Mouse (Mus musculus) heart, embryonic 12.5 days (tissue): Measurements from ENCODE around the gene Tmem131. TPM values are rescaled to one million over a fixed set of nuclear protein-coding genes. Genes with fewer than 3 reads are reported as not detected.

ENCODE experiments used
- ATAC-seq: fragments of 200-750 bp; cut with Nextera tagmentation; 2 replicates; pipeline ENCODE4 v1.8.0; 2017; ENCODE audit warnings: moderate TSS enrichment, moderate library complexity; ENCODE audit not compliant: insufficient number of reproducible peaks, low FRiP score
- H3K27ac ChIP-seq: fragments of 300-500 bp; sonication (generic); 2 replicates; pipeline ENCODE4 v1.5.1; 2016; ENCODE audit warnings: mild to moderate bottlenecking, moderate library complexity; ENCODE audit not compliant: poor library complexity, severe bottlenecking
- H3K27me3 ChIP-seq: fragments of 300-500 bp; sonication (generic); replicated peaks from 2 replicates; pipeline ENCODE4 v1.6.1; 2016; ENCODE audit warnings: mild to moderate bottlenecking, moderate library complexity
- H3K36me3 ChIP-seq: fragments of 300-500 bp; sonication (generic); 2 replicates; pipeline ENCODE4 v1.6.1; 2016; ENCODE audit warnings: mild to moderate bottlenecking, moderate library complexity
- H3K4me1 ChIP-seq: fragments of 300-500 bp; sonication (generic); replicated peaks from 2 replicates; pipeline ENCODE4 v1.6.1; 2016; ENCODE audit warnings: mild to moderate bottlenecking
- H3K4me2 ChIP-seq: fragments of 300-500 bp; sonication (generic); 2 replicates; pipeline ENCODE4 v1.6.1; 2016; ENCODE audit warnings: mild to moderate bottlenecking, moderate library complexity
- H3K4me3 ChIP-seq: fragments of 300-500 bp; sonication (generic); 2 replicates; pipeline ENCODE4 v1.5.1; 2016; ENCODE audit warnings: mild to moderate bottlenecking
- H3K9ac ChIP-seq: fragments of 300-500 bp; sonication (generic); 2 replicates; pipeline ENCODE4 v1.6.1; 2016; ENCODE audit warnings: mild to moderate bottlenecking, moderate library complexity
- H3K9me3 ChIP-seq: fragments of 300-500 bp; sonication (generic); replicated peaks from 2 replicates; pipeline ENCODE4 v1.6.1; 2016; ENCODE audit warnings: mild to moderate bottlenecking, moderate library complexity
- WGBS: fragments of 180-500 bp; shearing (Covaris S2); methylation state at CpG from one replicate; pipeline ENCODE4 v1.1.7; 2016; 5-methylcytosine and 5-hydroxymethylcytosine counted together
- polyA plus RNA-seq: library from polyadenylated mRNA; unstranded; fragments of >200 nt; fragmentation: Nextera tagmentation; extraction: Ambion mirVana; gene quantifications from 2 replicates; pipeline ENCODE4 v1.2.1, GENCODE M21; 2016

Tmem131 gene
- polyA plus RNA-seq, 1 experiment from 2014 or later, result 12.4 TPM

DNA sequence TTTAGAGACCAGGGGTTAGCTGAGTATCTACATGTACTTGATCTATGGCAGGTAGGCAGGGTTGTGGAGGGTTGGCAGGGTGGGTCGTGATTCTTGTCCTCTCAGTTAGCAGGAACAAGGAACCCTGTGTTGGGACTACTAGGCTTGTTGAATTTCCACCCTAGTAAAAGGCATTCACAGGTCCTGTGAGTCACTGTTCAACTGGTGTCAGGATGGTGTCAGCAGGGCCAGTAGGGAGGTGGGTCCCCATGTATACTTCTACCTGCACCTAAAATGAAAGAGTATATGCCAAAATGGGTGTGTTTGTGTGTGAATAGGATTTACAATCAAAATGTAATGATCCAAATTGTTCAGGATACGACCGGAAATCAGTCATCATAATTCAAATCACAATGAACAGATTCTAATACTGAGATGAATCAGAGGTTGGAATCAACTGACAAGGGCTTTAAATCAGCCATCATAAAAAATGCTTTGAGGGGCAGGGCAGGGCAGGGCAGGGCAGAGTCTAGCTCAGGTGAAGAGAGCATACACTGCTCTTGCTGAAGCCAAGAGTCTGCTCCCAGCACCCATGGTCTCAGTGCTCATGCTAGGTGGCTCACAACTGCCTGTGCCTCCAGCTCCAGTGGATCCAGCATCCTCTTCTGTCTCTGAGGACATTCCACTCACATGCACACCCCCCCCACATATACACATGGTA is 27.6 kb upstream of the Tmem131 start:
- Histone ChIP-seq H3K36me3 (no peaks in the 10 kb centered on the region), H3K9me3 (peaks cover 6% of the 10 kb centered on the region; the same call in 1 of the 2 replicates), H3K4me2 (no peak overlapping the region), H3K4me3 (no peak overlapping the region), H3K27ac (no peak overlapping the region), H3K9ac (no peak overlapping the region), H3K4me1 (no peaks in the 10 kb centered on the region), H3K27me3 (no peaks in the 10 kb centered on the region)
- WGBS, result 83% methylated on average over 3 of the region's 3 CpGs
- ATAC-seq, result no peak

DNA sequence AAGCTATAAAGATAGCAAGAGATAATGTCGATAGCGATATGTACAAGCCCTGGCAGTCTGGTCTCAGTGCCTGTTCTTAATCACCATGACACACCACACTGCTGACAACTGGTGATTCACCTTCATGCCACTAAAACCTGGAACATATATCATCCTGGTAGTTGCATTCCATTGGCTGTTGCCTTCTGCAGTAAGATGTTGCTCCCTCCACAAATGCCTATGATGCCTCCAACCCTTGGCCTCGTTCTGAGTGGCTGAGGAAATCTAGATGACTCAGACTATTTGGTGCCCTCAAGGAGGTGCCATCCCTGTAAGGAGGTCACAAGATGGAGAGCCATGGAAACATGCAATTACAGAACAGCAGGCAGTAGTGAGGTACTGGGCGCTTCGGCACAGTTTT is 22.4 kb upstream of the Tmem131 start:
- WGBS, result 69% methylated on average over 5 of the region's 5 CpGs
- H3K36me3 ChIP-seq, result no peaks in the 10 kb centered on the region
- H3K27me3 ChIP-seq, result no peaks in the 10 kb centered on the region
- ATAC-seq, result no peak
- no peak overlapping the region for H3K4me3 ChIP-seq
- no peak overlapping the region for H3K9ac ChIP-seq
- no peak overlapping the region for H3K4me2 ChIP-seq
- no peaks in the 10 kb centered on the region for H3K9me3 ChIP-seq
- H3K27ac ChIP-seq, result no peak overlapping the region
- H3K4me1 ChIP-seq, result no peaks in the 10 kb centered on the region

GRCm38 (mm10) chr1:36962379-36963176 is 19.1 kb upstream of the Tmem131 start:
- 82% methylated on average over 10 of the region's 10 CpGs for WGBS
- ATAC-seq, result no peak

DNA sequence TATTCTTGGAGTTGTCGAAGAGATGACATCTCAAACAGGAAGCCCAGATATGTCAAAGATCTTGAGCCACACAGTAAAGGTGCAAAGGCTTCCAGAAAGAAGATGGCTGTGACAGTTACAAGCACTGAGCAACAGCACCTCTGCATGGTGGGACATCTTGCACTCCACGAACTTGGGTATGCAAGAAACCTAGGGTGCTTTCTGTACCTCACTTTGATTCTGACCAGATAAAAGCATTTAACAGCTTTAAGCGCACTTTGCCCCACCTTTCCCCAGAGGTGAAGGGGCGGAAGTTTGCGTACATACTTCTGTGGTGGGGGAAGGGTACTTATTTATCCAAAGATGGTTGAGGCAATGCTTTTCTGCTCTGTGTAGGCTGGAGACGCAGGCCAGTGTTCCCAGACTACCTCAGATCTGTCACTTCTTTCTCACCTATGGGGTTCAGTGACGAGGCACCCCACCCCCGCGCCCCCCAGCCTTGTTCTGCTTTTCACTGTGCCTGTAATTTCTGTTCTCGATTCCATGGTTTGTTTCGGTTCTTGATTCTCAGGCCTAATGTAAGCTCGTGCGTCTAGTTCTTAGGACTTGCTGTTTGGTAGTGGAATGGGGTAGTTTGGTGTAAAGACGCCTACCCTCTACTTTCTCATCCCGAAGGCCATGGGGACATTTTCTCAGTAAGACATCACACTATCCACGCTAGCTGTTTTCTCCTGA is 17.2 kb upstream of the Tmem131 start:
- Histone ChIP-seq H3K36me3 (no peaks in the 10 kb centered on the region), H3K4me2 (no peak overlapping the region), H3K27me3 (no peaks in the 10 kb centered on the region), H3K4me1 (no peaks in the 10 kb centered on the region), H3K27ac (no peak overlapping the region), H3K9ac (no peak overlapping the region), H3K9me3 (no peaks in the 10 kb centered on the region), H3K4me3 (no peak overlapping the region)
- no peak for ATAC-seq
- 77% methylated on average over 16 of the region's 16 CpGs for WGBS

More at GRCm38 (mm10) chr1:36962379-36963176, 19.1 kb upstream of the Tmem131 start:
- H3K36me3 ChIP-seq, result no peaks in the 10 kb centered on the region
- H3K9ac ChIP-seq, result no peak overlapping the region
- no peak overlapping the region for H3K4me3 ChIP-seq
- H3K4me1 ChIP-seq, result no peaks in the 10 kb centered on the region
- no peaks in the 10 kb centered on the region for H3K9me3 ChIP-seq
- no peaks in the 10 kb centered on the region for H3K27me3 ChIP-seq
- H3K27ac ChIP-seq, result no peak overlapping the region
- H3K4me2 ChIP-seq, result no peak overlapping the region

GRCm38 (mm10) chr1:36949591-36950184 is 6.2 kb upstream of the Tmem131 start:
- no peaks in the 10 kb centered on the region for H3K36me3 ChIP-seq
- no peak overlapping the region for H3K4me3 ChIP-seq
- H3K27ac ChIP-seq, result no peak overlapping the region
- WGBS, result 65% methylated on average over 7 of the region's 7 CpGs
- no peak for ATAC-seq
- H3K9ac ChIP-seq, result no peak overlapping the region
- no peaks in the 10 kb centered on the region for H3K27me3 ChIP-seq
- H3K4me1 ChIP-seq, result no peaks in the 10 kb centered on the region
- no peak overlapping the region for H3K4me2 ChIP-seq
- H3K9me3 ChIP-seq, result no peaks in the 10 kb centered on the region

GRCm38 (mm10) chr1:36947448-36947847 is 4.0 kb upstream of the Tmem131 start:
- Histone ChIP-seq H3K9me3 (no peaks in the 10 kb centered on the region), H3K4me1 (no peaks in the 10 kb centered on the region), H3K9ac (no peak overlapping the region), H3K27me3 (no peaks in the 10 kb centered on the region), H3K27ac (no peak overlapping the region), H3K4me2 (no peak overlapping the region), H3K4me3 (no peak overlapping the region), H3K36me3 (no peaks in the 10 kb centered on the region)
- 68% methylated on average over 8 of the region's 8 CpGs for WGBS
- ATAC-seq, result no peak

DNA sequence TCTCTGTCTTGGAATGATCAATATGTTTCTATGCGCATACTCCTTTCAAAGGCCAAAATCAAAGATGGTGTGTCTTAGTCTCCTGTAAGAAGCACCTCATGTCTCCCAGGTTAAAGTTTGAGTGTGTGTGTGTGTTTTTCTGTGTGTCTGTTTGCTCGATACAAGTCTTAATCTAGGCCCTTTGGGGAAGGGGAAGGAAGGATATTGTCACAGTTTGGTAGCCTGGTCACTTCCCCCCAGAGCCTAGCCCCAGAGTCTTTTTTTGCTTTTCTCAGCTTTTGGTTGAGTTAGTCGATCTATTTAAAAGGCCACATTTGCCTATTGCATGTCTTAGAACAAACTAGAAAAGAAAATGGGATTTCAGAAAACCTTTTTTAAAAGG is 3.1 kb downstream of the Tmem131 start:
- Histone ChIP-seq H3K27me3 (no peaks in the 10 kb centered on the region), H3K4me3 (peak overlapping the region; percentile 97), H3K4me2 (peak overlapping the region; percentile 85), H3K9me3 (no peaks in the 10 kb centered on the region), H3K27ac (0 out of 2 replicates have a peak overlapping the region, but pooled peaks have one; percentile 78), H3K36me3 (no peaks in the 10 kb centered on the region), H3K9ac (peak overlapping the region; percentile 99; the same call in 1 of the 2 replicates), H3K4me1 (peaks cover 12% of the 10 kb centered on the region)
- WGBS, result 45% methylated on average over 3 of the region's 3 CpGs
- no peak for ATAC-seq

DNA sequence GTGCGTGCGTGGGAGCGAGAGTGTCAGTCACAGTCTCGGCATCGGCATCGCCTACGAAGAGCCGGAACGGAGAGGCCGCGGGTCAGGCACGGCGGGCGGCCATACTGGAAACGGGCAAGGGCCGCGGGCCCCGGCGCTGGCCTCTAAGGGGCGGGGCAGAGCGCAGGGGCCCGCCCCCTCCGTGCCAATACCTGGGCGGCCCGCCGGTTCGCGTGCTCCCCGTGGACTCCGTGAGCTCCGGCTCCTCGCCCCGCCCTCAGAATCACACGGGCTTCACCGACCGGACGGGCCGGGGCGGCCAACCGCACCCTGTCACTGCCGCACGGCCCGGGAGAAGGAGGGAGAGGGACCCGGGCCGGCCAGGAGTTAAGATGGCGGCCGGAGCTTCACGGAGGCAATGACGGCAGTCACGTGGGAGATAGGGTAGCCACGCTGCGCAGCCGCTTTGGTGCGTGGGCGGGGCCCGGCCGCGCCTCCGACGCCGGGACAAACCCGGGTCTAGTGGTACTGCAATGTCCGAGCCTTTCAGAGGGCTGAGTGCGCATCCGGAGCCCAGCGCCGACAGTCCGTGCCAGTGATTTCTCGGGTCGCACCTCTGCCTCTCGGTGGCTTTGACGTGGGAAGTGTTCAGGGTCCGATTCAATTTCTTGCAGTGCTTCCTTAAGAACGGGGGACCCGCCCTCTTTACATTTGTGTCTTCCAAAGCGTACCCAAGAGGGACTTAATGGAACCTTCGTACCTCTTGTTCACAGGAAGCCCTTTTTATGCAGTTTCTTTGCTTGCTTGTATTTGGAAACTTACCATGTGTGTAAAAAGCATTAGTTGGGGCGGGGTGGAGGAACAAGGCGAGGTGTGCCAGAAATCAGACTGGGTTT is 3.7 kb downstream of the Tmem131 start:
- peak overlapping the region; percentile 78 for H3K27ac ChIP-seq
- peak overlapping the region; percentile 99 for H3K9ac ChIP-seq

DNA sequence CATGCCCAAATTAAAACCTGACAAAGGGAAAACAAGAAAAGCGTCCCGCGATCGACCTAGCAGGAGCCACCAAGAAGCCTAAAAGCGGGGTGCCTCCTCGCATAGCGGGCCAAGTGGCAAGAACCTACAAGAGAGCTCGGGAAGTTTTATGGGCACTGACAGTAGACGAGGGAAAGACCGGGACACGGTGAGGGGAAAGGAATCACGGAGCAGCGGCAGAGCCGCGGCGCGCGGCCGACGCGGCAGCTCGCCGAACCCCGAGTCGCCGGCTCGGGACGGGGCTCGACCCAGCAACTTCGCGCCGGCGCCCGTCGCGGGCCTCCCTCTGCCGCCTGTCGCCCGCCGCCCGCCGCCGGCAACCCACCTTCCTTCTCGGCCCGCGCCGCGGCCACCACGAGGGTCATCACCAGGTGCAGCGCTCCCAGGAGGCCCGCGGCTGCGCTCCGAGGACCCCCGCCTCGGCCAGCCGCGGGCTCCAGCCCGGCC is 4.6 kb downstream of the Tmem131 start:
- peak; percentile 9 for ATAC-seq
- Histone ChIP-seq H3K27ac (peak overlapping the region; percentile 78), H3K4me3 (peak overlapping the region; percentile 97), H3K36me3 (no peaks in the 10 kb centered on the region), H3K9ac (peak overlapping the region; percentile 99), H3K4me2 (peak overlapping the region; percentile 85), H3K4me1 (peaks cover 27% of the 10 kb centered on the region), H3K9me3 (no peaks in the 10 kb centered on the region), H3K27me3 (no peaks in the 10 kb centered on the region)
- under 1% methylated on average over 52 of the region's 59 CpGs for WGBS

More for the DNA sequence above, 3.7 kb downstream of the Tmem131 start:
- Histone ChIP-seq H3K4me2 (peak overlapping the region; percentile 85), H3K4me3 (peak overlapping the region; percentile 97), H3K27me3 (no peaks in the 10 kb centered on the region), H3K4me1 (peaks cover 18% of the 10 kb centered on the region), H3K36me3 (no peaks in the 10 kb centered on the region), H3K9me3 (no peaks in the 10 kb centered on the region)
- WGBS, result under 1% methylated on average over 76 of the region's 79 CpGs
- peak; percentile 96 for ATAC-seq

GRCm38 (mm10) chr1:36938348-36938747 is 5.1 kb downstream of the Tmem131 start:
- ATAC-seq, result no peak
- no peak overlapping the region for H3K27ac ChIP-seq
- peak overlapping the region; percentile 97 for H3K4me3 ChIP-seq
- H3K9ac ChIP-seq, result peak overlapping the region; percentile 99
- peak overlapping the region; percentile 85 for H3K4me2 ChIP-seq
- H3K4me1 ChIP-seq, result peaks cover 30% of the 10 kb centered on the region
- 5% methylated on average over 9 of the region's 9 CpGs for WGBS
- no peaks in the 10 kb centered on the region for H3K27me3 ChIP-seq
- no peaks in the 10 kb centered on the region for H3K36me3 ChIP-seq
- no peaks in the 10 kb centered on the region for H3K9me3 ChIP-seq
